Mouse (Mus musculus) hindbrain, embryonic 16.5 days (tissue): ENCODE results near the gene Aida. TPM values are rescaled to one million over a fixed set of nuclear protein-coding genes. Genes with fewer than 3 reads are reported as not detected.

Experiments used
- ATAC-seq: fragments of 200-750 bp; cut with Nextera tagmentation; 2 replicates; pipeline ENCODE4 v1.8.0; 2017; ENCODE audit warnings: moderate TSS enrichment, moderate library complexity
- H3K27ac ChIP-seq: fragments of 300-500 bp; sonication (generic); 2 replicates; pipeline ENCODE4 v1.5.1; 2014; ENCODE audit warnings: low read depth, mild to moderate bottlenecking, control low read depth, low read length, moderate library complexity
- H3K27me3 ChIP-seq: fragments of 300-500 bp; sonication (generic); replicated peaks from 2 replicates; pipeline ENCODE4 v1.6.1; 2014; ENCODE audit warnings: low read length; ENCODE audit not compliant: control insufficient read depth, insufficient read depth
- H3K36me3 ChIP-seq: fragments of 300-500 bp; sonication (generic); 2 replicates; pipeline ENCODE4 v1.6.1; 2014; ENCODE audit warnings: mild to moderate bottlenecking, low read length, moderate library complexity, mixed read lengths; ENCODE audit not compliant: control insufficient read depth, insufficient read depth
- H3K4me1 ChIP-seq: fragments of 300-500 bp; sonication (generic); 2 replicates; pipeline ENCODE4 v1.6.1; 2014; ENCODE audit warnings: low read depth, low read length; ENCODE audit not compliant: control insufficient read depth, insufficient read depth
- H3K4me2 ChIP-seq: fragments of 300-500 bp; sonication (generic); 2 replicates; pipeline ENCODE4 v1.6.1; 2014; ENCODE audit warnings: mild to moderate bottlenecking, low read length, control low read depth, moderate library complexity
- H3K4me3 ChIP-seq: fragments of 300-500 bp; sonication (generic); 2 replicates; pipeline ENCODE4 v1.5.1; 2014; ENCODE audit warnings: mild to moderate bottlenecking, low read length, control low read depth, moderate library complexity
- H3K9ac ChIP-seq: fragments of 300-500 bp; sonication (generic); 2 replicates; pipeline ENCODE4 v1.6.1; 2014; ENCODE audit warnings: low read depth, mild to moderate bottlenecking, control low read depth, low read length, moderate library complexity
- H3K9me3 ChIP-seq: fragments of 300-500 bp; sonication (generic); 2 replicates; pipeline ENCODE4 v1.6.1; 2014; ENCODE audit warnings: mild to moderate bottlenecking, low read length, moderate library complexity; ENCODE audit not compliant: control insufficient read depth
- WGBS: fragments of 180-500 bp; shearing (Covaris S2); extraction: QIAGEN DNeasy Blood & Tissue Kit; methylation state at CpG from one replicate; pipeline ENCODE4 v1.1.7; 2014; 5-methylcytosine and 5-hydroxymethylcytosine counted together
- polyA plus RNA-seq: library from polyadenylated mRNA; unstranded; fragments of >200 nt; fragmentation: Nextera tagmentation; extraction: Ambion mirVana; gene quantifications from 2 replicates; pipeline ENCODE4 v1.2.1, GENCODE M21; 2015

Gene Aida
- polyA plus RNA-seq: 51.2 and 54.4 TPM in 2 replicates

DNA sequence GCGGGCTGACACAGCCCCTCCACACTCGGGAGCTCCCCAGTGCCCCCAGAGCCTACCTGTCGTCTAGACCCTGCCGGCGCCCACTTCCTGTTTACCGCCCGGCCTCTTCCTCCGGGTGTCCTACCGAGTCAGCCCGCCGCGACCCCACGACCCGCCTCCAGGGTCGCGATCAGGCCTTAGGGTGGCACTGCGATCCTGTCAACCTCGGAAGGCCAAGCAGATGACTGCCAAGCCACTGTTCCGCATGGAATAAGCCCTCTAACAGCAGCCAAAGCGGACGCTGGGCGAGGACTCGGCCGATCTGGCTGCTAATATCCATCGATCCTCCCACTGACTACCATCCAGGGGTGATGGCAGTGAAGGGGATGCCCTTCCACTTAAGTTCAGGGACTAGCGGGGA lies at the start of gene Aida:
Gene Aida (plus strand): TSS at position 126 of the 400 bp plus-strand sequence.
- Histone ChIP-seq H3K27ac (peak within 1 kb of the TSS; percentile 76), H3K9me3 (no peaks in the 10 kb centered on the region), H3K36me3 (no peaks in the 10 kb centered on the region; the same call in 1 of the 2 replicates), H3K9ac (peak within 1 kb of the TSS; percentile 59), H3K4me1 (no peaks in the 10 kb centered on the region), H3K4me2 (peak within 1 kb of the TSS; percentile 52), H3K27me3 (no peaks in the 10 kb centered on the region), H3K4me3 (peak within 1 kb of the TSS; percentile 46)
- ATAC-seq: peak; percentile 31
- under 1% methylated on average over 26 of the region's 26 CpGs for WGBS

DNA sequence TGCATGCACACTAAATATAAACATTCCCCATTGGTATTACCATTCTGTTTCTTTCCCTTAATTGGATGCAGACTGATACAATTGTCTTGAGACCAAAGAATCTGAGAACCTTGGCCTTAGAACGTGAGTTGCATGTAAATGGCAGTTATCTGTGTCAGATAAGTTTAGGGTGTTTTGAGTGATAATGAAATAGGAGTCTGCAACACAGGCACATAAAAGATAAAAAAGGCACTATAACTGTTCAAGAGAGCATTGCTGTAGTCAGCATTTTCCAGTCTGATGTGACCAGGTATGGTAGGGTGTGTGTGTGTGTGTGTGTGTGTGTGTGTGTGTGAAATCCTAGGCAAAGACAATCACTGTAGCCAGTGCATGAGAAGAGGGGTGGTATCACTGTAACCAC lies 48.2 kb upstream of the Aida start:
- 29% methylated on average over 1 of the region's 1 CpGs for WGBS
- Histone ChIP-seq H3K9me3 (no peaks in the 10 kb centered on the region), H3K27me3 (no peaks in the 10 kb centered on the region), H3K9ac (no peak overlapping the region), H3K4me2 (no peak overlapping the region), H3K36me3 (no peaks in the 10 kb centered on the region), H3K4me1 (no peaks in the 10 kb centered on the region), H3K4me3 (no peak overlapping the region), H3K27ac (no peak overlapping the region)
- no peak for ATAC-seq

DNA sequence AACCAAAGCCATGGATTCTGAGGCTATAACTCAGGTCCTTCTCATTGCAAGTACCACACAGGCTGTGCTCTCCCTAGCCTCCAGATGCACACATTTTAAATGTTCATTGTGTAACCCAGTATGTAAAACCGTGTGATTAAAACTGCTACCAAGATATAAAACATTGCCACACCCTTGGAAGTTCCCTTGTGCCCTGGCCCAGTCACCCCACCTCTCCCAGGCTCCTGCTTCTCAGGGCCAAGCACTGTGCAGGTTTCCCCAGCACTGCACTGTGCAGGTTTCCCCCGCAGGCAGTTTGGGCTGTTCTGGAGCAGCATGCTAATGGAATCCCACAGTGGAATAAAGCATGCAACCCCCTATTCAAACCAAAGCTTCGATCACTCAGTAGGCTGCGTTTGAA lies 45.8 kb upstream of the Aida start:
- Histone ChIP-seq H3K9ac (no peak overlapping the region), H3K4me2 (no peak overlapping the region), H3K4me1 (no peaks in the 10 kb centered on the region), H3K4me3 (no peak overlapping the region), H3K36me3 (no peaks in the 10 kb centered on the region), H3K9me3 (no peaks in the 10 kb centered on the region), H3K27ac (no peak overlapping the region), H3K27me3 (no peaks in the 10 kb centered on the region)
- 58% methylated on average over 4 of the region's 4 CpGs for WGBS
- ATAC-seq: no peak

DNA sequence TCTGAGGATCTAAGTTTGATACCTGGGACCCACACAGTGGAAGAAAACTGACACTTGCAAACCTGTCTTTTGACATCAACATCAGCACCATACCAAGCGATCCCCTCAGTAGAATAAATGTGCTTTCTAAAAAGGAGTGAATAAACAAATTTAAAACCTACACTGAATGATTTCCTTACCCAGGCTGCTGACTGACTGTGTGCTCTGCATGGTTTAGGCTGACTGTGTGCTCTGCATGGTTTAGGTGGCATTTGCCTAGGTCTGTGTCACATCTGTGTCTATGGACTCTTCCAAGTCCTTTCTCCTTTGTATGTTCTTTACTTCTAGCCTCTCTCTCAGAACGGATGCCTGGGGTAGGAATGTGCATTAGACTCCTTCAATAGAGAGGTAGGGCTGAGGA lies 44.6 kb upstream of the Aida start:
- no peaks in the 10 kb centered on the region for H3K9me3 ChIP-seq
- no peak overlapping the region for H3K4me2 ChIP-seq
- H3K4me1 ChIP-seq: no peaks in the 10 kb centered on the region
- H3K27me3 ChIP-seq: no peaks in the 10 kb centered on the region
- H3K36me3 ChIP-seq: no peaks in the 10 kb centered on the region
- 84% methylated on average over 2 of the region's 2 CpGs for WGBS
- no peak overlapping the region for H3K27ac ChIP-seq
- no peak overlapping the region for H3K9ac ChIP-seq
- H3K4me3 ChIP-seq: no peak overlapping the region
- no peak for ATAC-seq

DNA sequence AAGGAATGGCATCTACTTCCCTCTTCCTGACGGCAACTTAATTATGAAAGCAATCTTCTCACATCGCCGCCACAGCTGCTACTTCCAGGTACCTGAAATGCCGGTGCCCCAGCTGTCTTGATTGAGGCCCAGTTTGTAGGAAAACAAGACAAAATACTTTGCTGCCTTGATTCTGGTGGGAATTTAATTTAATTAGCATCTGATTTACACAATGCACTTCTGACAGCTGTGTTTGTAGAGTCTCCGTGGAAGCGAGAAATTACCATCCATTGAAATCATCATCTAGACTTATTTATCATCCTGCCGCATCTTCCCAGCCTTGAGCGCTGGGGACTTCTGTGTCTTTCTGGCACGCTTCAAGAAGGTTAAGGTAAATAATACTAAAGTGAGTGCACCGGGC lies 43.8 kb upstream of the Aida start:
- Histone ChIP-seq H3K9ac (no peak overlapping the region), H3K4me2 (no peak overlapping the region), H3K27me3 (no peaks in the 10 kb centered on the region), H3K4me1 (no peaks in the 10 kb centered on the region), H3K27ac (no peak overlapping the region), H3K4me3 (no peak overlapping the region), H3K9me3 (no peaks in the 10 kb centered on the region), H3K36me3 (no peaks in the 10 kb centered on the region)
- 0 out of 2 replicates have a peak, but pooled peaks have one; percentile 34 for ATAC-seq
- WGBS: 38% methylated on average over 10 of the region's 10 CpGs

DNA sequence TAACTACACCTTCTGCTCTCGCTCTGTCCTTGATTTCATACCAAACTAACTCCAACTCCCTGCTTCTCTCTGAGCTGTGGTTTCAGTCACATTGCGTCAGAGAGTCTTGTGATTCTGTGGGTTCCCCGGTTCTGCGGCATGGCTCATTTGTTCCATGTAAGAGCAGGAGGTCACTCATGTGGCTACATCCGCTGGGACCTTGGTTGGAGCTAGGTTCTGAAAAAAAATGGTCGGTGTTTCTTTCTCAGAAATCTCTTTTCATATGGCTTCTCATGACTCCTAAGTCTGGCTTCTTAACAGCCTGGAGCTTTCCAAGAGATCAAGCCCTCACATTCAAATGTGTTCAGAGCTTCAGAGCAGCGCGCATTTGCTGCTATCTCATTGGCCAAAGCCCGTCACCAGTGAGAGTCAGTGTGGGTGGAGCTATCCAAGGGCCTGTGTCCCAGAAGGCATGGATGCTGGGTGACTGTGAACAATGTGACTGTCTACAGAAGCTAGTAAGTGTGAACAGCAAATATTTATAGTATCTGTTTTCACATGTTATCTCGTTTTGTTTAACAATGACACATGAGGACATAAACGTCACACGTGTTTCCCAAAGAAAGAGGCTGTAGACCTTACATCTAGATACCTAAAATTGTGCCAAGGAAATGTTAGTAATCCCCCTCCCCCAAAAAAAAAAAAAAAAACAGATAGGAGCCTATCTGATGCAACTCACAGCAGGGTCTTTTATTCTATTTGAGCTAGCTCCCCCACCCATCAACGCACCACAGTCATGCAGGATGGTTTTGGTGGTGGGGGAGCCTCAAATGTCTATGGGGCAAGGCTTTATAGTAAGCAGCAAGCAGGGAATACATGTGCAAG lies 32.0 kb upstream of the Aida start:
- H3K27me3 ChIP-seq: no peaks in the 10 kb centered on the region
- H3K4me2 ChIP-seq: no peak overlapping the region
- H3K4me1 ChIP-seq: no peaks in the 10 kb centered on the region
- H3K27ac ChIP-seq: no peak overlapping the region
- no peak overlapping the region for H3K4me3 ChIP-seq
- H3K9me3 ChIP-seq: no peaks in the 10 kb centered on the region
- H3K9ac ChIP-seq: no peak overlapping the region
- ATAC-seq: no peak
- 82% methylated on average over 13 of the region's 13 CpGs for WGBS
- H3K36me3 ChIP-seq: no peaks in the 10 kb centered on the region

DNA sequence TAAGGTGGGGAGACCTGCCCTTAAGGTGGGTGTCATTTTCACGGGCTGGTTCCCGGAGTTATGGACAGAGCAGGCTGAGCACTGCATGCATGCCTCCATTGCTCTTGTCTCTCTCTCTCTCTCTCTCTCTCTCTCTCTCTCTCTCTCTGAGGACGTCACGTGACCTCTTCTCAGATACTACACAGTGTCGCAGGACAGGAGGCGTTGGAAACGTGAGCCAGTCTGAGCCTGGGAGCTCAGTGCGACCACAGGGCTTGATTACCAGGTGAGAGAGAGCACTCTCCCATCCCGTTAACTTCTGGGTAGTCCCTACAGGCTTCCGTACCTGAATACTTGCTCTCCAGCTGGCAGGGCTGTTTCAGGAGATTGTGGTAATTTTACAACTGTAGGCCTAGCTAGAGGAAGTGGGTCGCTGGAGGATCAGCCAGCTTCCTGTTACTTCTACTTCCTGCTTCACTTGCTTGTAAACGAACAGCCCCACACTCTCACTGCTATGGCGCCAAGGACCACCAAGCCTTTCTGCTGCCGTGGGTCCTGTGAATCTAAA lies 30.4 kb upstream of the Aida start:
- Histone ChIP-seq H3K36me3 (no peaks in the 10 kb centered on the region), H3K4me2 (no peak overlapping the region), H3K9ac (no peak overlapping the region), H3K27ac (no peak overlapping the region), H3K27me3 (no peaks in the 10 kb centered on the region), H3K9me3 (no peaks in the 10 kb centered on the region), H3K4me3 (no peak overlapping the region), H3K4me1 (no peaks in the 10 kb centered on the region)
- WGBS: 68% methylated on average over 14 of the region's 14 CpGs
- no peak for ATAC-seq

DNA sequence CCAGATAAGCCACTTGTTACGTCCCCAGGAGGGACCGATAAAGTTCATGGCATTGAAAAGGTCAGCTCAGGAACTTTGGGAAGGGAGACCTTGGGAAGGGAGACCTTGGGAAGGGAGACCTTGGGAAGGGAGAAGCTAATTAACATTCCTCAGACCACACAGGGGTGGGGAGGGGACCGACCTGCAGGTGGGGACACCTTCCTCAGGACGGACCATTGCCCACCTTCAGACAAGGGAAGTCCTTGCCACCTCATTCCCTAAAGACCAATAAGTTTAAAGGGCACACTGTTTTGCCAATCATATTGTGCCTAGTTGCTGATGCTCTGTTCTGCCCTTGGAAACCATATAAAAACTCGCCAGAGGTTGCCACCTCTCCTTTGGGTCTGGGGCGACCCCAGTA lies 28.7 kb upstream of the Aida start:
- Histone ChIP-seq H3K36me3 (no peaks in the 10 kb centered on the region), H3K27me3 (no peaks in the 10 kb centered on the region), H3K9me3 (no peaks in the 10 kb centered on the region), H3K27ac (no peak overlapping the region), H3K9ac (no peak overlapping the region), H3K4me1 (no peaks in the 10 kb centered on the region), H3K4me3 (no peak overlapping the region), H3K4me2 (no peak overlapping the region)
- ATAC-seq: no peak
- 78% methylated on average over 6 of the region's 6 CpGs for WGBS
